Mouse (Mus musculus) heart, embryonic 14.5 days (tissue): ENCODE data around the gene Slc29a2. TPM values are rescaled to one million over a fixed set of nuclear protein-coding genes. Genes with fewer than 3 reads are reported as not detected.

Experiments
- ATAC-seq: fragments of 200-750 bp; cut with Nextera tagmentation; 2 replicates; pipeline ENCODE4 v1.8.0; 2017; ENCODE audit warnings: low read depth, moderate TSS enrichment; ENCODE audit not compliant: insufficient number of reproducible peaks, insufficient read depth, low FRiP score
- H3K27ac ChIP-seq, 2 experiments: fragments of 200-500 bp in 1 of 2; fragments of 300-500 bp in 1 of 2; sonication (generic) in 1 of 2; replicated peaks in 1 of 2; 2 replicates each; pipeline ENCODE4 v1.5.1; 2012 to 2014; ENCODE audit warnings: low read depth in 2 of 2, low read length in 2 of 2, control low read depth in 1 of 2, mild to moderate bottlenecking in 1 of 2, mixed read lengths in 1 of 2; ENCODE audit not compliant: control insufficient read depth in 1 of 2, insufficient read depth in 1 of 2
- H3K27me3 ChIP-seq: fragments of 300-500 bp; sonication (generic); 2 replicates; pipeline ENCODE4 v1.6.1; 2014; ENCODE audit warnings: mild to moderate bottlenecking, low read length, control low read depth; ENCODE audit not compliant: control insufficient read depth, insufficient read depth
- H3K36me3 ChIP-seq: fragments of 300-500 bp; sonication (generic); 2 replicates; pipeline ENCODE4 v1.6.1; 2014; ENCODE audit warnings: mild to moderate bottlenecking, control low read depth, low read length, mixed read lengths; ENCODE audit not compliant: control insufficient read depth, insufficient read depth
- H3K4me1 ChIP-seq, 2 experiments: fragments of 200-500 bp in 1 of 2; fragments of 300-500 bp in 1 of 2; sonication (generic) in 1 of 2; 2 replicates each; pipeline ENCODE4 v1.6.1; 2012 to 2014; ENCODE audit warnings: low read length in 2 of 2, control low read depth in 1 of 2, mixed read lengths in 1 of 2; ENCODE audit not compliant: control insufficient read depth in 2 of 2, insufficient read depth in 2 of 2
- H3K4me2 ChIP-seq: fragments of 300-500 bp; sonication (generic); 2 replicates; pipeline ENCODE4 v1.6.1; 2014; ENCODE audit warnings: mild to moderate bottlenecking, low read length
- H3K4me3 ChIP-seq, 2 experiments: fragments of 200-500 bp in 1 of 2; fragments of 300-500 bp in 1 of 2; sonication (generic) in 1 of 2; 2 replicates each; pipeline ENCODE4 v1.5.1; 2012 to 2014; ENCODE audit warnings: low read length in 2 of 2, mild to moderate bottlenecking in 2 of 2, control low read depth in 1 of 2, low read depth in 1 of 2, moderate library complexity in 1 of 2; ENCODE audit not compliant: control insufficient read depth in 1 of 2, insufficient read depth in 1 of 2
- H3K9ac ChIP-seq: fragments of 300-500 bp; sonication (generic); 2 replicates; pipeline ENCODE4 v1.6.1; 2014; ENCODE audit warnings: mild to moderate bottlenecking, low read length
- H3K9me3 ChIP-seq: fragments of 300-500 bp; sonication (generic); 2 replicates; pipeline ENCODE4 v1.6.1; 2016; ENCODE audit warnings: low read length, control low read depth; ENCODE audit not compliant: control insufficient read depth
- WGBS: fragments of 180-500 bp; shearing (Covaris S2); extraction: QIAGEN DNeasy Blood & Tissue Kit; methylation state at CpG from one replicate; pipeline ENCODE4 v1.1.7; 2014; 5-methylcytosine and 5-hydroxymethylcytosine counted together
- polyA plus RNA-seq: library from polyadenylated mRNA; unstranded; fragments of >200 nt; fragmentation: Nextera tagmentation; extraction: Ambion mirVana; gene quantifications from 2 replicates; pipeline ENCODE4 v1.2.1, GENCODE M21; 2014

Slc29a2 gene
- polyA plus RNA-seq, result 10.2 and 10.9 TPM in 2 replicates

DNA sequence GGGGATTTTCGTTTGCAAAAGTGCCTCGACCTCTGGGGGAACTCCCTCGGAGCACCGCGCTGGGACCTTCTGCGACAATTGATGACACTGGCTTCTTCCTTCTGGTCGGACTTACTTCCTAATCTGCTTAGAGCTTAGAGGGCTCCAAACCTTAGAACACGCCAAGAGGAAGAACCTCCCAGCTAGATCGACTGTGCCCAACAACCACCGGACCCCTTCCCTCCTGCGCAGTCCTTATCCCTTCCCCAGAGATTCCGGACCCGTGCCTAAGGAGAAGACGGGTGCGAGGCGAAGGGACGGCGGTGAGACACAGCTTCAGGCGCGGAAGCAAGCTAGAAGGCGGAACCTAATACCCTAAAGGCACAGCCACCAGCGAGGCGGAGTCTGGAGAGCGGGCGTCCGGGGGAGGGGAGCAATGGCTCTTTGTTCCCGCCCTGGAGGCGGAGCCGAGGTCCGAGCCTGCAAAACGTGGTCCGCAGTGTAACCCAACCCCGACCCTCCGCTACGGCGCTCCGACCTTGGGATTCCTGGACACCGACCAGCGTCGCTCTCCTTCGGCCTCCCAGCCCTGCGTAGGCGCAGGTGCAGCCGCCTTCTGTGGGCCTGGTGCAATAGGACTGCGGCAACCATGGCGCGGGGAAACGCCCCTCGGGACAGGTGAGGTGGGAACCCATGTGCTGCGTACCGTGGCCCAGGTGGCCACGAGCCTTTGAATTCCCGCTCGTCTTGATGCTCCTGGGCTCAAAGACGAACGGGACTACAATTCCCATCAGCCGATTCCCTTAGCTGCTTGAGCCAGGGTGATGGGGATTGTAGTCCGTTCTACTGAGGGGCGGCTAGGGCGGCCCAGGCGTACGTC lies at the start of gene Slc29a2:
Slc29a2 (plus strand) TSS at position 240 of the 859 bp plus-strand sequence.
- Histone ChIP-seq H3K4me3 (peak within 1 kb of the TSS; percentile 65 to 85), H3K36me3 (peaks cover 33% of the 10 kb centered on the region), H3K4me2 (peak within 1 kb of the TSS; percentile 81), H3K9ac (peak within 1 kb of the TSS; percentile 75), H3K9me3 (no peaks in the 10 kb centered on the region), H3K27ac (peak within 1 kb of the TSS; percentile 93 to 96), H3K4me1 (peaks cover 2 to 6% of the 10 kb centered on the region in 2 experiments; a peak in 3 of 4 replicates), H3K27me3 (no peaks in the 10 kb centered on the region)
- WGBS, result under 1% methylated on average over 59 of the region's 62 CpGs
- peak; percentile 95 for ATAC-seq

GRCm38 (mm10) chr19:4981767-4982166 lies 41.9 kb upstream of the Slc29a2 start:
- Histone ChIP-seq H3K36me3 (peaks cover 4% of the 10 kb centered on the region; the same call in 1 of the 2 replicates), H3K9ac (no peak overlapping the region), H3K4me3 (no peak overlapping the region), H3K27me3 (peaks cover 17% of the 10 kb centered on the region), H3K27ac (no peak overlapping the region), H3K4me2 (no peak overlapping the region), H3K4me1 (no peaks in the 10 kb centered on the region), H3K9me3 (no peaks in the 10 kb centered on the region)
- ATAC-seq, result no peak

DNA sequence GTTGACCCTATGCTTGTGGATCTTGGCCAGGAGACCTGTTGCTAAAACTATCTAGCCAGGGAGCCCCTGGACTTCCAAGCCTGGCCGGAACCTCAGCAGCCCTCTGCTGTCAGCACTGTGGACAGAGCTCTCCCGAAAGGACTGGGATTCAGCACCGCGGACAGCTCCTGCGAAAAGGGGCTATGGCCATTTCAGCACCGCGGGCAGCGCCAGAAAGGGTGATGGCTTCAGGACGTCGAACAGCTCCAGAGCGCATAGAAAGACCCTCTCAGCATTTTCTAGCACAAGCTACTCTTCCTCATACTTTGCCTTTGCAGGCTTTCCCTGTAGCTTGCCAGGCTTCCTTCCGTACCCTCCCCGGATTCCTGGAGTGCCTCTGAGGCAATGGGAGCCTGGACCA lies 34.6 kb upstream of the Slc29a2 start:
- 4% methylated on average over 13 of the region's 13 CpGs for WGBS
- Histone ChIP-seq H3K9me3 (no peaks in the 10 kb centered on the region), H3K4me1 (peaks cover 22 to 29% of the 10 kb centered on the region in 2 experiments), H3K9ac (no peak overlapping the region), H3K36me3 (peaks cover 8% of the 10 kb centered on the region; the same call in 1 of the 2 replicates), H3K4me2 (no peak overlapping the region), H3K4me3 (no peak overlapping the region), H3K27ac (no peak overlapping the region), H3K27me3 (peaks cover 41% of the 10 kb centered on the region)
- ATAC-seq, result no peak

DNA sequence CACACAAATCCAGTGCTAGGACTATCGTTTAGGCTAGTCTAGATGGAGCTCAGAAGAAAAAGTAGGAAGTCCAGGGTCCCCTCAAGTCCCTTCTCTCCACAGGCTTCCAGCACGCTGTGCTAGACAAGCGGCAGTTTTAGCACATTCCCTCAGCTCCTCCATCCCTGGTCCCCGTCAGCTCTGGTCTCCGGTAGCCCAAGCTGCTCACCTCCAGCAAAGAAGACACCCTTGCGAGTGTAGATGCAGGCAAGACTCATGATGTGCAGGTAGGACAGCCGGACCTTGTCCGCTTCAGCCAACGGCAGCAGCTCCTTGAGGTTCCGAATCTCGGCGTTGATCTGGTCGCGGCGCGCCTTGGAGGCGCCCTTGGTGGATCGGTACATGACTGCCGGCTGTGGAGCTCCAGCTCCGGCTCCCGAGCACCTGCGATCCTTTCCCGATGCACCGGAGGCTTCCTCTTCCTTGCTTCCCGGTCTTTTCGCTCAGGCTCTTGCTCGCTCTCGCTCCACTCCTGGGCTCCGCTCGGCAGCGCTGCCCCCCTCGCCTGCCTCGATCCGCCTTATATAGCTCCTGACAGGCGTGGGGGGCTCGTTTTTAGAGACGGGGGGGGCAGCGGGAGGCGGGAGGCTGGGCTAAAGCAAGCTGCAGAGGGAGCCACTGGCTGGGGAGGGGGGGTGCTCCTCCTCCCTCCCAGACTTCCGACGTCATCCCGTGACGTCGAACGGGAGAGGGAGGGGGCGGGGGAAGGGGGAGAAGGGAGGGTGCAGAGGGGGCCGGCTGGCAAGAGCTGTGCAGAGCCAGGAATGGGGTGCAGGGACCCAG lies 34.0 kb upstream of the Slc29a2 start:
- Histone ChIP-seq H3K4me2 (peak overlapping the region; percentile 57; the same call in 1 of the 2 replicates), H3K36me3 (peaks cover 8% of the 10 kb centered on the region; the same call in 1 of the 2 replicates), H3K27me3 (peaks cover 36% of the 10 kb centered on the region), H3K4me1 (peaks cover 23 to 30% of the 10 kb centered on the region in 2 experiments), H3K4me3 (no peak overlapping the region), H3K9ac (no peak overlapping the region), H3K9me3 (no peaks in the 10 kb centered on the region), H3K27ac (no peak overlapping the region)
- no peak for ATAC-seq
- 19% methylated on average over 47 of the region's 47 CpGs for WGBS

- Histone ChIP-seq H3K9me3 (no peaks in the 10 kb centered on the region), H3K4me3 (peak within 1 kb of the TSS; percentile 4 to 13; a peak in 1 of 4 replicates), H3K27ac (no peak within 1 kb of the TSS), H3K36me3 (peaks cover 8% of the 10 kb centered on the region; the same call in 1 of the 2 replicates), H3K9ac (no peak within 1 kb of the TSS), H3K27me3 (peaks cover 30% of the 10 kb centered on the region), H3K4me1 (peaks cover 26 to 30% of the 10 kb centered on the region in 2 experiments), H3K4me2 (peak within 1 kb of the TSS; percentile 57)
- WGBS, result 15% methylated on average over 4 of the region's 4 CpGs
- ATAC-seq, result no peak
These were observed 33.4 kb upstream of the Slc29a2 start, which contains the start of gene Npas4 for GRCm38 (mm10) chr19:4990256-4990625. Gene Npas4, minus strand, starts transcription at chr19:4990316.

GRCm38 (mm10) chr19:4990716-4991115 lies 32.9 kb upstream of the Slc29a2 start:
- H3K4me1 ChIP-seq, result peaks cover 26 to 30% of the 10 kb centered on the region in 2 experiments
- no peak overlapping the region for H3K9ac ChIP-seq
- peaks cover 8% of the 10 kb centered on the region; the same call in 1 of the 2 replicates for H3K36me3 ChIP-seq
- H3K27me3 ChIP-seq, result peaks cover 26% of the 10 kb centered on the region
- no peaks in the 10 kb centered on the region for H3K9me3 ChIP-seq
- ATAC-seq, result no peak
- peak overlapping the region; percentile 4 to 13; a peak in 1 of 4 replicates for H3K4me3 ChIP-seq
- WGBS, result under 1% methylated on average over 22 of the region's 22 CpGs
- peak overlapping the region; percentile 57 for H3K4me2 ChIP-seq
- H3K27ac ChIP-seq, result no peak overlapping the region

- peaks cover 25% of the 10 kb centered on the region for H3K27me3 ChIP-seq
- no peaks in the 10 kb centered on the region for H3K9me3 ChIP-seq
- no peak for ATAC-seq
- peaks cover 26 to 30% of the 10 kb centered on the region in 2 experiments for H3K4me1 ChIP-seq
- no peak overlapping the region for H3K4me3 ChIP-seq
- H3K9ac ChIP-seq, result no peak overlapping the region
- peak overlapping the region; percentile 6 for H3K4me2 ChIP-seq
- H3K36me3 ChIP-seq, result no peaks in the 10 kb centered on the region
- 10% methylated on average over 8 of the region's 8 CpGs for WGBS
- H3K27ac ChIP-seq, result peak overlapping the region in 1 of 2 experiments; percentile 51; a peak in 2 of 4 replicates
These were observed 31.3 kb upstream of the Slc29a2 start for GRCm38 (mm10) chr19:4992371-4992770.
